Mouse (Mus musculus) lung, adult 2 months (tissue): ENCODE data around the gene Myt1.

Source experiments
- CTCF ChIP-seq: fragments of 200-500 bp; IDR thresholded peaks from 2 replicates; pipeline ENCODE4 v1.5.1; 2011; ENCODE audit warnings: mild to moderate bottlenecking, low read length, control low read depth; ENCODE audit not compliant: insufficient read depth
- POLR2A ChIP-seq: fragments of 200-500 bp; IDR thresholded peaks from 2 replicates; pipeline ENCODE4 v1.6.1; 2011; ENCODE audit warnings: low read depth, mild to moderate bottlenecking, control low read depth, low read length, borderline replicate concordance; ENCODE audit errors: extremely low read depth

DNA sequence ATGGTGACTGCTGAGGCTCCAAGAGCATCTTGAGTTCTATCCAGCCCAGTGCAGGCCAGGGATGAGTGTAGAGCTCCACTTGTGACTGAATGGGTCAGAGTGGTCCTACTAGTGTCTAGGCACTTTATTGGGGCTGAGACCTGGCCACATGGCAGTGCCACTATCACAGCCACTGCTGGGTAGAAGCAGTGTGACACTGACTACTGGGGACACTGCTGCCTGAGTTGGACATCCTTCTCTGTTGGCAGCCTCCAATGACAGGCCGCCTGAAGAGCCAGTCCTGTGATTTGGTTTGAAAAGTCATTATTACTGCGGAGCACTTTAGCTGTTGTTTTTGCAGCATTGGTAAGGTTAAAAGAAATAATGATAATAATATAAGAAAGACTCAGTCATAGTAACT is 10.1 kb downstream of the Myt1 start:
- TF ChIP-seq CTCF (no peak), POLR2A (no peak)
